Mouse (Mus musculus) cerebellum, postnatal 25 days (tissue): ENCODE data around the gene Ppt2.
A peak's percentile ranks its signal among the peaks of the same experiment; 100 is the strongest.

Experiments used
- DNase-seq, 2 experiments: peaks; one replicate each; pipeline ENCODE4 v3.0.0; 2021; ENCODE audit warnings: mixed read lengths in 2 of 2

Ppt2 gene

DNA sequence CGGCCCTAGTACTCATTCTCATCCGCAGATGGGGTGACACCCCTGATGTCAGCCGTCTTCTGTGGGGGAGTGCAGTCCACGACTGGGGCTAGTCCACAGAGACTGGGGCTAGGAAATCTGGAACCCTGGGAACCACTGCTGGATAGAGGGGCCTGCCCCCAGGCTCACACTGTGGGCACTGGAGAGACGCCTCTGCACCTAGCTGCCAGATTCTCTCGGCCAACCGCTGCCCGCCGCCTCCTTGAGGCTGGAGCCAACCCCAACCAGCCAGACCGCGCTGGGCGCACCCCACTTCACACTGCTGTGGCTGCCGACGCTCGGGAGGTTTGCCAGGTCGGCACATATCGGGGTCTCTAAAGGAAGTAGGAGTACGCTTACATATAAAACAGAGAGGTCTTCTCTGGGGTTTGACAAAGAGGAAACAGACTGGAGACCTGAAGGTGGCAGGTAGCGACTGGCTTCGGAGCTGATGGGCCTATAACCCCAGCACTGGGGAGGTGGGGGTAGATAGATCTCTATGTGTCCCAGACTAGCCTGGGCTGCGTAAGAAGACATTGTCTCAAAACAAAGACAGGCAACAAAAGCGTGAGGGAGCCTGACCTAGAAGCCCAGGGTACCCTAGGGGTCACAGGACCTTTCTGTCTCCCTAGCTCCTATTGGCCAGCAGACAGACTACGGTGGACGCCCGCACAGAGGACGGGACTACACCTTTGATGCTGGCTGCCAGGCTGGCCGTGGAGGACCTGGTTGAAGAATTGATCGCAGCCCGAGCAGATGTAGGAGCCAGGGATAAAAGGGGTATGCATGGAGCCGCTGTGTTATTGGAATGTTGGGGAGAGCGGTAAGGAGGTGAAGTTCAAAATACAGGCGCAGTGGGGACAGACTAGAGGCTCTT lies 42.2 kb downstream of the Ppt2 start:
- peak in 1 of 2 experiments; percentile 52 for DNase-seq

DNA sequence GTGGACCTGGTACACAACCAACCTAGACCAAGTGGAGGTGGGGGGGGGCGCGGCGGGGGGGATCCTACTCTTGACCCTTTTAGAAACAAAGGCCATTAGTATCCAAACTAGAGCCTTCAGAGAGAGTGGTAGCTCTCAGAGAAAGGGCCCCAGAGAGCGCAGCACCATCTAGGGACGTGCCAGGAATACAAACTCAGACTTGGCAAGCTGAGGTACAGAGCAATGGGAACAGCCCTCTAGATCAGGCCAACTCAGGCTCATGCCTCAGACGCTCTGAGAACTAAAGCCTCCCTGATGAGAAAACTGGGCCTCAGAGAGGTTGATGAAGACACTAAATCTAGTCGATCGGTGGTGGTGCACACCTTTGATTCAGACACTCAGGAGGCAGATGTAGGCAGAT lies 43.2 kb downstream of the Ppt2 start:
- no peak for DNase-seq

DNA sequence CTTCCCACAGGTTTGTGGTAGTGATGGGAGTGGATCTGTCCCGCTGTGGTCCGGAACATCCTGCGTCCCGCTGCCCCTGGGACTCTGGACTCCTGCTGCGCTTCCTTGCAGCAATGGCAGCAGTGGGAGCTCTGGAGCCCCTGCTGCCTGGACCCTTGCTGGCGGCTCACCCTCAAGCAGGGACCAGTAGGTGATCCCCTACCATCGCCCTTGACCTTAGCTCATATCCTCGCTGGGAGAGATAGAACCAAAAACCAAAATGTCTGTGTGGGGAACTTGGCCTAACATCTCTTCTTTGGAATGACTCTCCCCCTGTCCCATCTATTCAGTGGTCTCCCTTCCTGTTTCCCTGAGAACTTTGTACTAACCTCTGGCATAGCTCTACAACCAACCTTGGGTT lies 44.5 kb downstream of the Ppt2 start:
- no peak for DNase-seq

DNA sequence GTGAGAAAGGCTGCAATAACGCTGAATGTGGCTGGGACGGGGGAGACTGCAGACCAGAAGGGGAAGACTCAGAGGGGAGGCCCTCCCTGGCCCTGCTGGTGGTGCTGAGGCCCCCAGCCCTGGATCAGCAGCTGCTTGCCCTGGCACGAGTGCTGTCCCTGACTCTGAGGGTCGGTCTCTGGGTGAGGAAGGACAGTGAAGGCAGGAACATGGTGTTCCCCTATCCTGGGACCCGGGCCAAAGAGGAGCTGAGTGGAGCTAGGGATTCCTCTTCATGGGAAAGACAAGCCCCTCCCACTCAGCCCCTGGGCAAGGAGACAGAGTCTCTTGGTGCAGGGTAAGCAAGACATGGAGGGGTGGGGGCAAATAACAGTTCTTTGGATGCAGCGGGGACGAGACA lies 44.9 kb downstream of the Ppt2 start:
- peak in 1 of 2 experiments; percentile 34 for DNase-seq

DNA sequence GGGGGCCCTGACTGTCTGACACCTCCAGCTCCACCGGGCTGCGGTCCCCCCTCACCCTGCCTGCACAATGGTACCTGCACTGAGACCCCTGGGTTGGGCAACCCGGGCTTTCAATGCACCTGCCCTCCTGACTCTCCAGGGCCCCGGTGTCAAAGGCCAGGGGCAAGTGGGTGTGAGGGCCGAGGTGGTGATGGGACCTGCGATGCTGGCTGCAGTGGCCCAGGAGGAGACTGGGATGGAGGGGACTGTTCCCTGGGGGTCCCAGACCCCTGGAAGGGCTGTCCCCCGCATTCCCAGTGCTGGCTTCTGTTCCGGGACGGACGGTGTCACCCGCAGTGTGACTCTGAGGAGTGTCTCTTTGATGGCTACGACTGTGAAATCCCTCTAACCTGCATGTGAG lies 45.8 kb downstream of the Ppt2 start:
- no peak for DNase-seq

DNA sequence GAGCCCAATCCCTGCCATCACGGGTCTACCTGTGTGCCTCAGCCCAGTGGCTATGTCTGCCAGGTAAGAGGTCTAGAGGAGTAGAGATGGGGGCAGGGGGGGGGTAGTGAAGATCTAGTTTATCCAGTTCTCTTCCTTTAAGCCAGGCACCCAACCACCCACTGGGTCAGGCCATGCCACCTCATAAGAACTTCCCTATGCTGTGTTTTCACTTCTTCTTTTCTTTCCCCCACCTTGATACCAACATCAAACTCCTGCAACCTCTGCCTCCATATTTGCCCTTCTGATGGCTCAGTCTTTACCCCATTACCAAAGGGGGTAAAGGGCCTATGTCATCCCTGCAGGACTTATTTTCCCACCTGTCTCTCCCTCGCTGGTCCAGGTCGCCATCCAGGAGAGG lies 50.2 kb downstream of the Ppt2 start:
- no peak for DNase-seq

DNA sequence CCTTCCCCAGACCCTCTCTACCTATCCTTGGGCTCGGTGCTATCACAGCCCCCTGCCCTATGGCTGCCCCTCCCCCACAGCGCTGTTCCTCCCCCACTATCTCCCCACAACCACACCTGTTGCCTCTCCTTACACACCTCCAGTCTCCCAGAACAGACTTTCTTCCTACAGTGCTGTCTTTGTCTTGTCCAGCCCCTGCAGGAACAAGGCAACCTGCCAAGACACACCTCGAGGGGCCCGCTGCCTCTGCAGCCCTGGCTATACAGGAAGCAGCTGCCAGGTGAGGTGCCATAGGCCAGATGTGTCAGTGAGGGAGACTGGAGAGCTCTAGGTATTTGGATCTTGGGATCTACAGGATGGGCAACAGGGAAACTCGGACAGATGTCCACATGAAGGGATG lies 51.7 kb downstream of the Ppt2 start:
- no peak for DNase-seq

DNA sequence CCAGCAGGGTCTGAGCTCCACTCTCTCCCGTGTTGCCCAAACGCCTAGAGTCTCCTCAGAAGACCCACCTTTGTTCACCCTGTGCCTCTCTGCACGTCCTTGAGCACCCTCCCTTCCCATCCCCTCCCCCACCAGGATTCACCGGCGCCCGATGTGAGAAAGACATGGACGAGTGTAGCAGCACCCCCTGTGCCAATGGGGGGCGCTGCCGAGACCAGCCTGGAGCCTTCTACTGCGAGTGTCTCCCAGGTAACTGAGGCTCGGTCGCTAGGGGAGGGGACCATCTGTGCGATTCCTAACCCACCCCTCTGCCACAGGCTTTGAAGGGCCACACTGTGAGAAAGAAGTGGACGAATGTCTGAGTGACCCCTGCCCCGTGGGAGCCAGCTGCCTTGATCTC lies 55.9 kb downstream of the Ppt2 start:
- DNase-seq, result peak in 1 of 2 experiments; percentile 36

DNA sequence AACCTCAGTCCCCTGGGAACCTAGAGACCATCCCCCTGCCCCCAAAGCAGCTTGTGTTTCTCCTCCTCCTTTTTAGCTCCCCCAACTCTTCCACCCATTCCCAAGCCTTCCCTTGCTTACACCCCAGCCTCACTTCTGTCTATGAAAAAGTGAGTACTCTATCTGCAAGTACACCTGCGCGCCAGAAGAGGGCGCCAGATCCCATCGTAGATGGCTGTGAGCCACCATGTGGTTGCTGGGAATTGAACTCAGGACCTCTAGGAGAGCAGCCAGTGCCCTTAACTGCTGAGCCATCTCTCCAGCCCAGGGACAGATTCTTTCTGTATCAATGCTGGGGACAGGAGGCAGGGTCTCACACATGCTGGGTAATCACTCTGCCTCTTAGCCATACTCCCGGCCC lies 56.4 kb downstream of the Ppt2 start:
- no peak for DNase-seq

DNA sequence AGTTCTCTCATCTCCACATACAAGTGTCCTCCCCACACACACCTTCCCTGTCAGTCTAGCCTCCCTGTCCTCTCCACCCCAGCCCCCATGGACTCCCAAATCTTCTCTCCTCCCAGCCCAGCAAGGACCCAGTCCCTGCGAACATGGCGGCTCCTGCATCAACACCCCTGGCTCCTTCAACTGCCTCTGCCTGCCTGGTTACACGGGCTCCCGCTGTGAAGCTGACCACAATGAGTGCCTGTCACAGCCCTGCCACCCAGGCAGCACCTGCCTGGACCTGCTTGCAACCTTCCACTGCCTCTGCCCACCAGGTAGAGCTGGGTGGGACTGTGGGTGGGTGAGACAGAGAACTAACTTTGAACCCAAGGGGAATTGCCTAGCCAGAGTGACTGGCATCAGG lies 58.4 kb downstream of the Ppt2 start:
- no peak for DNase-seq

DNA sequence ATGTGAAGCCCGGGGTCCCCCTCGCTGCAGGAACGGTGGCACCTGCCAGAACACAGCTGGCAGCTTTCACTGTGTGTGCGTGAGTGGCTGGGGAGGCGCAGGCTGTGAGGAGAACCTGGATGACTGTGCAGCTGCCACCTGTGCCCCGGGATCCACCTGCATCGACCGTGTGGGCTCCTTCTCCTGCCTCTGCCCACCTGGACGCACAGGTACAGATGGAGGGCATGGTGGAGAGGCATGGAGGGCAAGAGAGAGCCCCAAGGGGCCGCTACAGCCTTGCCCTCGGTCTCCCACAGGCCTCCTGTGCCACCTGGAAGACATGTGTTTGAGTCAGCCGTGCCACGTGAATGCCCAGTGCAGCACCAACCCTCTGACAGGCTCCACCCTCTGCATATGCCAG lies 59.9 kb downstream of the Ppt2 start:
- DNase-seq, result no peak

DNA sequence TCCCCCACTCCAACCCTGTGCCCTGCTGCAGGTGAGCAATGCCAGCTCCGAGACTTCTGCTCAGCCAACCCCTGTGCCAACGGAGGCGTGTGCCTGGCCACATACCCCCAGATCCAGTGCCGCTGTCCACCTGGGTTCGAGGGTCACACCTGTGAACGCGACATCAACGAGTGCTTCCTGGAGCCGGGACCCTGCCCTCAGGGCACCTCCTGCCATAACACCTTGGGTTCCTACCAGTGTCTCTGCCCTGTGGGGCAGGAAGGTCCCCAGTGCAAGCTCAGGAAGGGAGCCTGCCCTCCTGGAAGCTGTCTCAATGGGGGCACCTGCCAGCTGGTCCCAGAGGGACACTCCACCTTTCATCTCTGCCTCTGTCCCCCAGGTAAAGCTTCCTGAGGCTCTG lies 61.0 kb downstream of the Ppt2 start:
- DNase-seq, result no peak
